Mouse (Mus musculus): ENCODE measurements around the gene Sphk1.

The Sphk1 gene

DNA sequence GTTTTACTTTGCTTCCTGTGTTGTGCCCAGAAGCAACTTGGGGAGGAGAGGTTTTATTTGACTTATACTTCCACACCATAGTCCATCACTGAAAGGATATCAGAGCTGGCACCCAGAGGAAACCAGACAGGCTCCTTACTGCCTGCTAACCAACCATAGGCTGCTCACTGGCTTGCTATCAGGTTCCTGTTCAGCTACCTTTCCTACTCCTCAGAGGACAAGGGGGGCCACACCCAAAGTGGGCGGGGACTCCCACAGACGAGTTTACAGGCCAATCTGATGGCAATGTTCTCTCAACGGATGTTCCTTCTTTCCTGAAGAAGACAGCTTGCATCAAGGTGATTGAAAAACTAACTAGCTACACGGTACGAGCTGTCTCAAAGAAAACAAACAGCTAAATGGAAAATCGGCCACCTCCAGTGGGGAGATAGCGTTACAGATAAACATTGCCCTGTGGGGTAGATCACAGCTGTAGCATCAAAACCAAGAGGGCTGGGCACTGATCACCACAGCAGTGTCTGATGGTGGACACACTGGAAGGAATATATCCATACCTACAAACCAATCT is 19.3 kb upstream of the Sphk1 start:
- no peak for DNase-seq

GRCm38 (mm10) chr11:116512154-116512553 is 18.6 kb upstream of the Sphk1 start:
- no peak for DNase-seq

- DNase-seq: no peak
Observed at GRCm38 (mm10) chr11:116512987-116513386, 17.7 kb upstream of the Sphk1 start.

DNA sequence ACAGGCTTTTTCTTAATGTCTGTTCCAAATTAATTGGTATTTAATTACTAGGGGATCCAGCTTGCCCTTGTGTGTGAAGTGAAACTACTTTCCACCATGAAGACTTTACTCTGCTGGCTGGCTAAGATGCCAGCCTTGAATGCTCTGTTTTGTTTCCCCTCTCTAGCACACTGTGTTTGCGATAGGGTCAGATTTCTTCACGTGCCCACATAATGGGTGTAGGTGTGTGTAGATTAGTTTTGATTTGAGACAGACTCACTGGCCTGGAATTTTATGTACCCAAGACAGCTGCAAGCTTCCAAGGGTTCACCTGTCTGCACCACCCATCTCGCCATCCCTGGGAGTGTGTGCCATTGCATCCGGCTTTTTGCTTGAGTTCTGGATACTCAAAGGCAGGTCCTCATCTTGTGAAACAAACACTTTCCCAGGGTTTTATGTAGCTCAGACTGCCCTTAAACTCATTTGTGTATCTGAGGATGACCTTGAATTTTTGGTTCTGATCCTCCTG is 17.1 kb upstream of the Sphk1 start:
- no peak for DNase-seq

- DNase-seq: no peak
Observed at GRCm38 (mm10) chr11:116515330-116516020, 15.2 kb upstream of the Sphk1 start.

- peak; percentile 98 for DNase-seq
Observed at GRCm38 (mm10) chr11:116518482-116518881, 12.2 kb upstream of the Sphk1 start.

DNA sequence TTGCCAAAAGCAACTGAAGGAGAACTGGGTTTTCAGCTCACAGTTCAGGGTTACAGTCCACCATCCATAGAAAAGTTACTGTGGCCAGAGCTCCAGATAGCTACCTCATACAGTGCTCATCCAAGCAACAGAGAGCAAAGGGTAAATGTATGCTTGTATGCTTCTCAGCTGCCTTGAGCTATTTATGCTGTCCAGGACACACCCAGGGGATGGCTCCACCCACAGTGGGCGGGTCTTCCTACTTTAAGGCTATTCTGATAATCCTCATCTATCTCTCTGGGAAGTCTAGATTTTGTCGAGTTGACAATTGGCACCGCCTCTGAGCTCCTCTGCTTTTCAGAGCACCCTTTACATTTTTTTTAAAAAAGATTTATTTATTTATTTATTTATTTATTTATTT is 9.6 kb upstream of the Sphk1 start:
- no peak for DNase-seq

DNA sequence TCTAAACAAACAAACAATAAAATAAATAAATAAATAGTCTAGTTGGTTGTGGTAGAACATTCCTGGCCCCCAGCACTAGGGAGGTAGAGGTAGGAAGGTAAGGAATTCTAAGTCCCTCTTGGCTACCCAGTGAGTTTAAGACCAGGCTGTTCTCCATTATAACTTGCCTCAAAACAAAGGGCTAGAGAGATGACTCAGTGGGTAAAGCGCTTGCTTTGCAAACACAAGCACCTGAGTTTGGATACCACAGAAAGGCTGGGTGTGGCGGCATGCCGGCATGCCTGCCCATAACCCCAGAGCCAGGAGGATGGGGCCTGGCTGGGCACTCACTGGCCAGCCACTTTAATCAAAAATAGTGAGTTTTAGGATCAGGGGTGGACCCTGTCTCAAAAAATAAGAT is 8.7 kb upstream of the Sphk1 start:
- no peak for DNase-seq

DNA sequence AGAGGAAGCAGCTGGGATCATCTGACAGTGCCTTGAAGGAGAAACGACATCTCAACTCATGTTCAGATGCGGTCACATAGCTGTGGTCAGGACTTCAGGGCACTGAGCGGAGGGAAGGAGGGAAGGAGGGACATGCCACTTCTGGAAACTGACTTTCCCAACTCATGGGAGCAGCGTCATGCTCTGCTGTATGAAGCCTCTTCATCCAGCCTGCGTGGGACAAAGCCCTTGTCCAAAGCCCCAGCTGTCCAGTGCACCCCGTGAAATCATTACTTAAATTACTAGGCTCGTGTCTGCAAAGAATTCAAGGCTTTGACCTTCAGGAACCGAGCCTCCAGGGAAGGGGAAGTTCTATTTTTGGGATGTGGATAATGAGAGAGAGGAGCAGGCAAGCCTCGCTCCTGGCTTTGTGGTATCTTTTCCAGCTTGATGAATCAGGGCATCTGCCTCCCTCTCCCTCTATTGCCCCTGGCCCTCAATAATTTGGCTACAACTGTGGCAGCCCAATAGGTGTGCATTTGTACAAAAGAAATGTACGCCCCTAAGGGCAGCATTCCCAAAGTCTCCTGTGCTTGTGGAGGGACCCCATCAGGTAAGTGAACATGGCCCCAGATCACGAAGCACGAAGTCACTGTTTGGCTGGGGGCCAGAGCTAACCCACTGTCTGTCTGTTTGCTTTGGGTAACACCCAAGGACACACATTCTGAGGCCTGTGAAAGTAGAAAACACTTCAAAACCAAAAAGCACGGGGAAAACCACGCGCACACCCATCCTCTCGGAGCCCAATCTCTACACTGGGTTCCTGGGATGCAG is 7.6 kb upstream of the Sphk1 start:
- DNase-seq: peak; percentile 95

- DNase-seq: peak; percentile 98
Observed at GRCm38 (mm10) chr11:116523699-116524189, 7.0 kb upstream of the Sphk1 start.

- no peak for DNase-seq
Observed at GRCm38 (mm10) chr11:116528636-116529320, 1.9 kb upstream of the Sphk1 start.

DNA sequence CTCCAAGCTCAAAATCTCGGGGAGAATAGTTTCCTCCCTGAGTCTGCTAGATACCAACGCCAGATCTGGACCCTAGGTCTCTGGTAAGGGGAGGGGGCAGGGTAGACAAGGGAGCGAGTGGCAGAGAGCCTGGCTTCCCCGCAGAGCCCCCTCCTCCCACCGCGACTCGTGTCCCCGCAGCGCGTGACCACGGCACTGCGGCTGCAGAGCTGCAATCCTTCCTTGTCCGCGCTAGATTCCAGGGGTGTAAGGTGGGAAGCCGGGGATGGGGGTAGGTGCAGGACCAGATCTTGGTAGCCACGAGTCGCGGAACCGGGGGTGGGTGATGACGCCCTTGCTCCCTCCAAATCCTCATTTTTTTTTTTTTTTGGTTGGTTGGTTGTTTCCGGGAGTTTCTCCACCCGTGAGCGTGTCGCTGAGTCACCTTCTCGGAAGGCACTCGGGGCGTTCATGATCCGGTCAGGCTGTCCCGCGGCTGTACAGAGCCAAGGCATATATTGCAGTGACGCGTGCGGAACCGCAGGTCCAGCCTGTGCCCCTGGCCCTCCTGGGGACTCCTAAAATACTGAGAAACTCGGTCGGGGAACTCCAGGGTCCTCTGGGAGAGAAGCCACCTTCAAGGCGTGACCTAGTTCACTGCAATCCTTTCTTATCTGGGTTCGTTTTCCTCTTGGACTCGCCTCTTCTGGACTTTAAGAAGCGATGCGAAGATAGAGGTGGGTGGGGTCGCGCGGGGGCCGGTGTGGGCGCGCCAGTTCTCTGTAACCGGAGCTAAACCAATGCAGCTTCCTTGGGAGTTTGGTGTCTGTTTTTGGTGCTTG is 856 bp downstream of the Sphk1 start:
- DNase-seq: peak; percentile 93

DNA sequence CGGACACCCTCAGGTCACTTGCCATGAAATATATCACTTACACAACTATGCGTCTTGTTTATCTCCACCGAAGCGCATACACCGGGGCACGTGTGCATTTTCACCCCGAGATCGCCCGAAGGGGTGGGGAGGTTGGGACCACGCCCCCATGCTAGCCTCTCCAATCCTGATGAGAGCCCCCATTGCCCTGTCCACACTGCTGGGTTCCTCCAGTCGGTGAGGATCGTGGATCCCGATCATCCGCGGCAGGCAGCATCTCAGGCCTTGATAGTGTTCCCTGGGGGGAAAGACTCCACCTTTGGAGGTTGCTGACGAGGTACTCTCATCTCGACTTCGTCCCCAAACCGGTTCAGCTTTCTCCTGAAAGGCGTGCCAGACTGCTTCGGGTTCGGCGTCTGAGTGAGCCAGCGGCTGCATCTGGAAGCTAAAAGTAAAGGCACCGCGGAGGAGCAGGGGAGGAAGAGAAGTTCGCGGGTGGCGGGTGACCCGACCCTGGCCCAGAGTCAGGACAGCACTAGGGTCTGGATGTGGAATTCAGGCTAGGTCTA is 1.6 kb downstream of the Sphk1 start:
- DNase-seq: peak; percentile 95

DNA sequence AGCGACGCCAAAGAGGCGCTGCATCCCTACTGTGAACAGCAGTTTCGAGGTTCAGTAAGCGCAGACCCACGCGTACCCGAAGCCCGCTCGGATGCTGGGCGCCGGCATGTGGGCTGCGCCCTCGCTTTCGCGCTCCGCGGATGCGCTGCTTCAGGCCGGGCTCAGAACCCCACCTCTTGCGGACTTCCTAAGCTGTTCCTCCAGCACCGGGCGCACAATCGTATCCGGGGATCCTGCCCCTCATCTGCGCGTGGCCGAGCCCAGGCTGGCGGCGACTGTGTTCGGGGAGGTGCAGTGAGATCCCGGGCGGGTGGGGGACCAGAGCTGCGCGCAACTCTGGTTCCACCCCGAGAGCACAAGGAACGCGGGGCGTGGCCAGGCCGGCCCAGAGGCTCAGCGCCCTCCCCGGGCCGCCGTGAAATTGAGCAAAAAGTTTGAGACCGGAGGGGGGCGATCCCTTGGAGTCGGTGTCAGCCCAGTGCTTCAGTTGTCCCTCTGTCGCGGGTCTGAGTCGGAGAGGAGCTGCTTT is 2.1 kb downstream of the Sphk1 start:
- peak; percentile 98 for DNase-seq

- peak; percentile 96 for DNase-seq
Observed at GRCm38 (mm10) chr11:116533341-116534153, 2.8 kb downstream of the Sphk1 start.

GRCm38 (mm10) chr11:116534154-116534865 is 3.6 kb downstream of the Sphk1 start:
- peak; percentile 97 for DNase-seq

DNA sequence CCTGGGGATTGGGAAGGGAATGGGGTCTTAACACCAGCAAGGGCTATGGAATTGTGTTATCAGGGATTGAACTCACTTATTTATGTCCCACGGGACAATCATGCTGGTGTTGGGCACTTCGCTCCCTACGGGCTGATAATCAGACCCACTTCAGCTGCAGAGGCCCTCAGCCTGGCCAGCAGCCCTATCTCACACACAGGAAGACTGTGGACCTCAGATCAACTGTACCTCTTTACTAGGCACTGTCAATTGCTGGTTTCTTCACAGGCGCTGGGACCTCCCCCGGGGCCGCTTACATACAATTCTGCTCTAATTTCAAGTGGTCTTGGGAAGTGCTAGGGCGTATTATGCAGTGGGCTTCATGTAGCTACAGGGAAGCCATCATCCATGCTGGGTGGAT is 6.0 kb downstream of the Sphk1 start:
- DNase-seq: no peak

DNA sequence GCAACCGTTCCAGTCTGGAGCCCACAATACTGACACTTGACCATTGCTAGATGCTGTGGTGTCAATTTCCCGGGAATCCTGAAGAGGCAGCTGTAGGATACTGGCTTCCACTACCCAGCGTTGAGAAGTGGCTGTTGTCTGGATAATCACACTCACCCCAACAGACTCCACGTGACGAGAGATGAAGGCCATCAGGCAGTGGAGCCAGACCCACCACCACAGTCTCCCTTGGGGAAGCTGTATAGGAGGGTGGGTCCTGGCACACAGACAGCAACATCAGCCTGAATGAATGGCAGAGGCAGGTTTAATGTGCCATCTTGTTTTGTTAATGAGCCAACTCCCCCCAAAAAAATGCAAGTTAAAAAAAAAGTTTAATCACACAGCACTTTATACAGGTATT is 6.7 kb downstream of the Sphk1 start:
- no peak for DNase-seq

GRCm38 (mm10) chr11:116538142-116538735 is 7.5 kb downstream of the Sphk1 start:
- no peak for DNase-seq

- no peak for DNase-seq
Observed at GRCm38 (mm10) chr11:116541183-116541582, 10.5 kb downstream of the Sphk1 start.

Data from heart, adult 11 months (tissue).